In genomic region chr4:134067383-134067782, GRCm38 (mm10) we compare ENCODE assay signal across 21 mouse cellular contexts. TPM values are rescaled to one million over a fixed set of nuclear protein-coding genes. Genes with fewer than 3 reads are reported as not detected.
DNase-seq lines count a peak whose midpoint lies in the region; ATAC-seq and TF ChIP-seq lines count a peak whose summit lies in the region.
"Had no signal": no experiment of that assay in that cellular context is flagged by ENCODE, and none has a peak within 500 bp of the region (broad histone marks: within the 10 kb centered on the region; RNA-seq: fewer than 3 reads in every experiment).

No protein-coding gene starts in this region.

- H3K4me3 ChIP-seq in liver, embryonic 15.5 days (replicated peaks), result no peak overlapping the region
- H3K4me3 ChIP-seq in intestine, embryonic 16.5 days (ENCODE audit: low read length), result peak overlapping the region; percentile 32
- H3K4me3 ChIP-seq in small intestine, adult 2 months (ENCODE audit: low read depth, low read length), result peak overlapping the region; percentile 81
- H3K4me3 ChIP-seq: hindbrain, embryonic 12.5 days; midbrain, embryonic 15.5 days; myocyte had no signal

- H3K27ac ChIP-seq in liver, embryonic 15.5 days (replicated peaks), result no peak overlapping the region
- peak overlapping the region; percentile 83 for H3K27ac ChIP-seq in intestine, embryonic 16.5 days (ENCODE audit: low read length)
- peak overlapping the region; percentile 83 for H3K27ac ChIP-seq in small intestine, adult 2 months (ENCODE audit: insufficient read depth, low read depth, low read length)
- H3K27ac ChIP-seq: hindbrain, embryonic 12.5 days; midbrain, embryonic 15.5 days had no signal

- no peak for TF ChIP-seq CTCF in small intestine, adult 2 months (IDR thresholded peaks at IDR 0.05; ENCODE audit: extremely low read depth, insufficient read length, insufficient replicate concordance, low read depth, low read length)

- peak; percentile 57 for ATAC-seq in liver, embryonic 15.5 days (ENCODE audit: insufficient read depth)
- peak; percentile 65 for ATAC-seq in intestine, embryonic 16.5 days
- ATAC-seq: forebrain, postnatal 0 days; midbrain, embryonic 15.5 days had no signal

- H3K4me2 ChIP-seq in liver, embryonic 15.5 days, result no peak overlapping the region
- H3K4me2 ChIP-seq in intestine, embryonic 16.5 days (ENCODE audit: low read depth, low read length), result peak overlapping the region; percentile 49
- H3K4me2 ChIP-seq: heart, embryonic 11.5 days; hindbrain, embryonic 12.5 days; midbrain, embryonic 15.5 days had no signal

- no peaks in the 10 kb centered on the region for H3K36me3 ChIP-seq in liver, embryonic 15.5 days (replicated peaks)
- no peaks in the 10 kb centered on the region for H3K36me3 ChIP-seq in intestine, embryonic 16.5 days (ENCODE audit: control insufficient read depth, insufficient read depth, low read length)
- peaks cover 5% of the 10 kb centered on the region for H3K36me3 ChIP-seq in small intestine, adult 2 months (ENCODE audit: control insufficient read depth, insufficient read depth, low read length)
- H3K36me3 ChIP-seq: hindbrain, embryonic 12.5 days; midbrain, embryonic 15.5 days had no signal

- no peak overlapping the region for H3K9ac ChIP-seq in liver, embryonic 15.5 days
- peak overlapping the region; percentile 54 for H3K9ac ChIP-seq in intestine, embryonic 16.5 days (ENCODE audit: low read depth, low read length)
- H3K9ac ChIP-seq: forebrain, postnatal 0 days; hindbrain, embryonic 12.5 days; midbrain, embryonic 15.5 days had no signal

- H3K9me3 ChIP-seq in liver, embryonic 15.5 days (replicated peaks), result no peaks in the 10 kb centered on the region
- H3K9me3 ChIP-seq in intestine, embryonic 16.5 days (ENCODE audit: control insufficient read depth, low read length), result no peaks in the 10 kb centered on the region
- H3K9me3 ChIP-seq: hindbrain, embryonic 12.5 days; midbrain, embryonic 15.5 days had no signal

- no peak for DNase-seq in liver
- DNase-seq in kidney, adult 9 months, result peak; percentile 76
- no peak for DNase-seq in cerebellum, adult 18-20 months
- DNase-seq in thymus, postnatal 4 days, result no peak
- no peak for DNase-seq in thymus, postnatal 36 days
- DNase-seq: cerebellum, adult 9-11 months; forebrain, postnatal 0 days; heart, postnatal 10 days; lung, adult 2 months; right cerebral cortex, postnatal 14 days had no signal

- peaks cover 4% of the 10 kb centered on the region for H3K4me1 ChIP-seq in liver, embryonic 15.5 days (replicated peaks)
- H3K4me1 ChIP-seq in intestine, embryonic 16.5 days (ENCODE audit: control insufficient read depth, insufficient read depth, low read length), result peaks cover 17% of the 10 kb centered on the region
- H3K4me1 ChIP-seq in small intestine, adult 2 months (ENCODE audit: control insufficient read depth, insufficient read depth, insufficient read length, low read length), result peaks cover 39% of the 10 kb centered on the region
- H3K4me1 ChIP-seq: hindbrain, embryonic 12.5 days; midbrain, embryonic 15.5 days had no signal

- no peak for TF ChIP-seq POLR2A in small intestine, adult 2 months (IDR thresholded peaks at IDR 0.05; ENCODE audit: low read depth, low read length)

- peaks cover 27% of the 10 kb centered on the region for H3K27me3 ChIP-seq in liver, embryonic 15.5 days
- no peaks in the 10 kb centered on the region for H3K27me3 ChIP-seq in intestine, embryonic 16.5 days (replicated peaks; ENCODE audit: control insufficient read depth, insufficient read depth, low read length)
- no peaks in the 10 kb centered on the region for H3K27me3 ChIP-seq in small intestine, adult 2 months (ENCODE audit: control insufficient read depth, insufficient read depth, low read length)
- H3K27me3 ChIP-seq: midbrain, embryonic 15.5 days had no signal

- WGBS in liver, embryonic 15.5 days (ENCODE audit: insufficient replicate concordance), result 75% methylated on average over 8 of the region's 8 CpGs
- WGBS in intestine, embryonic 16.5 days, result 62% methylated on average over 8 of the region's 8 CpGs
- 41% methylated on average over 8 of the region's 8 CpGs for WGBS in small intestine, adult 2 months

RNA-seq across cellular contexts. Expression of gene Crybg2, which starts 6.8 kb away (rescaled TPM):
- 0.59 TPM in 1 of 2 replicates, not detected in the other for polyA plus RNA-seq in liver, embryonic 15.5 days (2015; fragmentation: Nextera tagmentation; extraction: Ambion mirVana)
- 22.3 and 22.9 TPM in 2 replicates for polyA plus RNA-seq in intestine, embryonic 16.5 days (2015; fragmentation: Nextera tagmentation; extraction: Ambion mirVana)
- polyA plus RNA-seq in small intestine, adult 2 months (2012; rRNA removed), result 57.7 and 92.5 TPM in 2 replicates

RNA-seq across cellular contexts. Expression of gene Zfp683, which starts 13.7 kb away (rescaled TPM):
- not detected in 2 replicates for polyA plus RNA-seq in liver, embryonic 15.5 days (2015; fragmentation: Nextera tagmentation; extraction: Ambion mirVana)
- not detected in 2 replicates for polyA plus RNA-seq in intestine, embryonic 16.5 days (2015; fragmentation: Nextera tagmentation; extraction: Ambion mirVana)
- polyA plus RNA-seq in small intestine, adult 2 months (2012; rRNA removed), result 0.24 and 1.3 TPM in 2 replicates
- polyA plus RNA-seq: cortical plate, adult 2 months; embryonic facial prominence, embryonic 14.5 days; forebrain, postnatal 0 days; heart, embryonic 11.5 days; hindbrain, embryonic 12.5 days; midbrain, embryonic 15.5 days; myocyte; neural tube, embryonic 14.5 days had no signal

RNA-seq across cellular contexts. Expression of gene Cd52, which starts 27.5 kb away (rescaled TPM):
- polyA plus RNA-seq in liver, embryonic 15.5 days (2015; fragmentation: Nextera tagmentation; extraction: Ambion mirVana), result 47.4 and 51.5 TPM in 2 replicates
- 27.8 and 28.4 TPM in 2 replicates for polyA plus RNA-seq in intestine, embryonic 16.5 days (2015; fragmentation: Nextera tagmentation; extraction: Ambion mirVana)
- 21.7 and 35.1 TPM in 2 replicates for polyA plus RNA-seq in small intestine, adult 2 months (2012; rRNA removed)
- polyA plus RNA-seq: myocyte had no signal

RNA-seq across cellular contexts. Expression of gene Ubxn11, which starts 35.0 kb away (rescaled TPM):
- polyA plus RNA-seq in liver, embryonic 15.5 days (2015; fragmentation: Nextera tagmentation; extraction: Ambion mirVana), result 1.8 and 2.1 TPM in 2 replicates
- polyA plus RNA-seq in intestine, embryonic 16.5 days (2015; fragmentation: Nextera tagmentation; extraction: Ambion mirVana), result 4.3 and 5.6 TPM in 2 replicates
- polyA plus RNA-seq in small intestine, adult 2 months (2012; rRNA removed), result 2.8 and 4.5 TPM in 2 replicates

RNA-seq across cellular contexts. Expression of gene Lin28a, which starts 48.7 kb away (rescaled TPM):
- 0.91 and 1.5 TPM in 2 replicates for polyA plus RNA-seq in liver, embryonic 15.5 days (2015; fragmentation: Nextera tagmentation; extraction: Ambion mirVana)
- polyA plus RNA-seq in intestine, embryonic 16.5 days (2015; fragmentation: Nextera tagmentation; extraction: Ambion mirVana), result 0.10 TPM in 2 replicates
- not detected in 2 replicates for polyA plus RNA-seq in small intestine, adult 2 months (2012; rRNA removed)
- polyA plus RNA-seq: cortical plate, adult 2 months; embryonic facial prominence, embryonic 14.5 days; forebrain, postnatal 0 days; gonadal fat pad, adult 2 months had no signal

Comparison
In these comparisons a context has a peak if more than half of its experiments do, and no peak if none do; other contexts are left out.
1. RNA of gene Crybg2, which starts 6.8 kb away (polyA plus RNA-seq): 57.7 to 92.5 TPM in small intestine, adult 2 months and 22.3 to 22.9 TPM in intestine, embryonic 16.5 days; 0.59 TPM in liver, embryonic 15.5 days; every median in the first group is over 10 times any median in the second.